ENCODE assay signal across 9 mouse cellular contexts in genomic region chr7:121730225-121730624, GRCm38 (mm10). TPM values are rescaled to one million over a fixed set of nuclear protein-coding genes. Genes with fewer than 3 reads are reported as not detected.
DNase-seq lines count a peak whose midpoint lies in the region; ATAC-seq and TF ChIP-seq lines count a peak whose summit lies in the region.
"Had no signal": no experiment of that assay in that cellular context is flagged by ENCODE, and none has a peak within 500 bp of the region (broad histone marks: within the 10 kb centered on the region; RNA-seq: fewer than 3 reads in every experiment).

No protein-coding gene starts in this region.

- peaks cover 19% of the 10 kb centered on the region for H3K27me3 ChIP-seq in kidney, embryonic 15.5 days
- peaks cover 17% of the 10 kb centered on the region; the same call in 1 of the 2 replicates for H3K27me3 ChIP-seq in G1E (ENCODE audit: insufficient read depth, low read length)
- peaks cover 2% of the 10 kb centered on the region; the same call in 1 of the 2 replicates for H3K27me3 ChIP-seq in liver, adult 2 months (ENCODE audit: control insufficient read depth, insufficient read depth, low read length)

- no peaks in the 10 kb centered on the region for H3K36me3 ChIP-seq in kidney, embryonic 15.5 days
- no peaks in the 10 kb centered on the region for H3K36me3 ChIP-seq in G1E (replicated peaks)
- no peaks in the 10 kb centered on the region for H3K36me3 ChIP-seq in liver, adult 2 months (ENCODE audit: control insufficient read depth, insufficient read depth, low read length)
- H3K36me3 ChIP-seq: limb, embryonic 12.5 days had no signal

- peaks cover 8% of the 10 kb centered on the region; the same call in 1 of the 2 replicates for H3K4me1 ChIP-seq in kidney, embryonic 15.5 days
- 0 out of 2 replicates have a peak, but pooled peaks cover 2% of the 10 kb centered on the region for H3K4me1 ChIP-seq in G1E (ENCODE audit: insufficient read depth, low read depth, low read length)
- no peaks in the 10 kb centered on the region for H3K4me1 ChIP-seq in liver, adult 2 months (ENCODE audit: control insufficient read depth, insufficient read depth, low read length)

- no peak for TF ChIP-seq POLR2A in brain, embryonic 14.5 days (IDR thresholded peaks at IDR 0.05; ENCODE audit: borderline replicate concordance, extremely low read depth, insufficient read depth, insufficient read length, poor library complexity, severe bottlenecking)
- TF ChIP-seq POLR2A in liver, adult 2 months (IDR thresholded peaks at IDR 0.05; ENCODE audit: extremely low read depth, insufficient read depth, low read length): no peak

- no peak overlapping the region for H3K4me2 ChIP-seq in kidney, embryonic 15.5 days
- H3K4me2 ChIP-seq: limb, embryonic 12.5 days had no signal

- H3K27ac ChIP-seq in kidney, embryonic 15.5 days: no peak overlapping the region
- H3K27ac ChIP-seq in liver, adult 2 months (replicated peaks; ENCODE audit: insufficient read depth, low read depth, low read length): no peak overlapping the region
- H3K27ac ChIP-seq: limb, embryonic 12.5 days had no signal

- 23% methylated on average over 5 of the region's 5 CpGs for WGBS in kidney, embryonic 15.5 days
- whole genome bisulfite sequencing in liver, adult 2 months: 13% methylated on average over 5 of the region's 5 CpGs

- H3K9me3 ChIP-seq in kidney, embryonic 15.5 days (replicated peaks): no peaks in the 10 kb centered on the region
- H3K9me3 ChIP-seq in G1E (replicated peaks): no peaks in the 10 kb centered on the region
- H3K9me3 ChIP-seq: limb, embryonic 12.5 days had no signal

- no peak overlapping the region for H3K4me3 ChIP-seq in kidney, embryonic 15.5 days (replicated peaks)
- no peak overlapping the region for H3K4me3 ChIP-seq in G1E (ENCODE audit: low read depth, low read length)
- H3K4me3 ChIP-seq in liver, adult 2 months (ENCODE audit: insufficient read depth, low read depth, low read length): no peak overlapping the region
- H3K4me3 ChIP-seq: limb, embryonic 12.5 days had no signal

- ATAC-seq in kidney, embryonic 15.5 days (replicated peaks; ENCODE audit: low FRiP score): no peak
- ATAC-seq in G1E (ENCODE audit: extremely low read depth, insufficient number of reproducible peaks, low FRiP score, poor library complexity, severe bottlenecking): no peak

- no peak overlapping the region for H3K9ac ChIP-seq in kidney, embryonic 15.5 days
- no peak overlapping the region for H3K9ac ChIP-seq in liver, adult 2 months (ENCODE audit: low read depth, low read length)
- H3K9ac ChIP-seq: limb, embryonic 12.5 days had no signal

- intact Hi-C loops in left cerebral cortex, postnatal 25 days (cut with DNase I): no loop called here

- H3K79me2 ChIP-seq in liver, adult 2 months (ENCODE audit: control insufficient read depth, insufficient read depth, low read length): no peaks in the 10 kb centered on the region

- no peak for TF ChIP-seq CTCF in G1E (IDR thresholded peaks at IDR 0.05; ENCODE audit: low read depth, low read length)
- peak; percentile 14; the same call in 1 of the 2 replicates for TF ChIP-seq CTCF in brain, embryonic 14.5 days (IDR thresholded peaks at IDR 0.05; ENCODE audit: borderline replicate concordance, extremely low read depth, insufficient read depth, insufficient read length)
- 0 out of 2 replicates have a peak, but pooled peaks have one; percentile 17 for TF ChIP-seq CTCF in liver, adult 2 months (IDR thresholded peaks at IDR 0.05; ENCODE audit: low read depth, low read length)

- DNase-seq in kidney, adult 9 months: peak; percentile 25
- DNase-seq in G1E (ENCODE audit: low spot score): peak; percentile 29
- DNase-seq in brain, embryonic 14.5 days (ENCODE audit: low read depth): peak; percentile 27
- no peak for DNase-seq in liver, adult 2 months (ENCODE audit: extremely low read depth, low read depth, low spot score)
- DNase-seq in thymus, postnatal 14 days: peak; percentile 31
- no peak for DNase-seq in cerebellum, postnatal 36 days
- no peak for DNase-seq in left cerebral cortex, postnatal 25 days (ENCODE audit: low spot score in 2 of 2)

RNA-seq across cellular contexts. Expression of gene Scnn1g, which starts 4.1 kb away (rescaled TPM):
- 22.0 and 23.0 TPM in 2 replicates for polyA plus RNA-seq in kidney, embryonic 15.5 days (2015; fragmentation: Nextera tagmentation; extraction: Ambion mirVana)
- not detected in 2 replicates for total RNA-seq in G1E (2014; fragmentation: Nextera tagmentation)
- total RNA-seq in G1E (2017): 0.11 TPM in 1 of 2 replicates, not detected in the other
- not detected in 2 replicates for polyA plus RNA-seq in G1E (2012)
- 0.04 TPM in 1 of 2 replicates, not detected in the other for polyA plus RNA-seq in brain, embryonic 14.5 days (2012; rRNA removed)
- not detected in 2 replicates for total RNA-seq in liver, adult 2 months (2014; rRNA removed)
- not detected in 2 replicates for polyA plus RNA-seq in liver, adult 2 months (2012; rRNA removed)
- total RNA-seq in left cerebral cortex, postnatal 25 days (2021): not detected

RNA-seq across cellular contexts. Expression of gene Usp31, which starts 23.2 kb away (rescaled TPM):
- 1.9 and 2.0 TPM in 2 replicates for polyA plus RNA-seq in kidney, embryonic 15.5 days (2015; fragmentation: Nextera tagmentation; extraction: Ambion mirVana)
- total RNA-seq in G1E (2014; fragmentation: Nextera tagmentation): 15.5 and 24.6 TPM in 2 replicates
- total RNA-seq in G1E (2017): 12.5 and 13.4 TPM in 2 replicates
- polyA plus RNA-seq in G1E (2012): 1.4 and 1.6 TPM in 2 replicates
- 10.1 and 13.2 TPM in 2 replicates for polyA plus RNA-seq in brain, embryonic 14.5 days (2012; rRNA removed)
- total RNA-seq in liver, adult 2 months (2014; rRNA removed): 4.5 and 5.7 TPM in 2 replicates
- polyA plus RNA-seq in liver, adult 2 months (2012; rRNA removed): 1.4 and 2.5 TPM in 2 replicates
- total RNA-seq in left cerebral cortex, postnatal 25 days (2021): 10 to 100 TPM; 76.3 to 78.6 TPM

Comparison
In these comparisons a context has a peak if more than half of its experiments do, and no peak if none do; other contexts are left out.
1. DNase-seq: peak in kidney, adult 9 months (single experiment), G1E (single experiment), brain, embryonic 14.5 days (single experiment) and thymus, postnatal 14 days (single experiment); none in liver, adult 2 months (single experiment), cerebellum, postnatal 36 days (0 of 2) and left cerebral cortex, postnatal 25 days (0 of 2).
2. RNA of gene Scnn1g, which starts 4.1 kb away (polyA plus RNA-seq): 22.0 to 23.0 TPM in kidney, embryonic 15.5 days; 0.04 TPM in brain, embryonic 14.5 days, not detected in G1E and not detected in liver, adult 2 months; every median in the first group is over 10 times any median in the second.